Mouse (Mus musculus) liver, embryonic 11.5 days (tissue): ENCODE measurements around the gene Gm21969. TPM values are rescaled to one million over a fixed set of nuclear protein-coding genes. Genes with fewer than 3 reads are reported as not detected.

Experiments used
- ATAC-seq: fragments of 200-750 bp; cut with Nextera tagmentation; replicated peaks from 2 replicates; pipeline ENCODE4 v1.8.0; 2017; ENCODE audit warnings: moderate number of reproducible peaks, mild to moderate bottlenecking, moderate TSS enrichment, moderate library complexity; ENCODE audit not compliant: low FRiP score
- DNase-seq: peaks from one replicate; pipeline ENCODE4 v3.0.0-alpha.2; 2017; ENCODE audit warnings: low spot score
- H3K27ac ChIP-seq: fragments of 300-500 bp; sonication (generic); 2 replicates; pipeline ENCODE4 v1.5.1; 2014; ENCODE audit warnings: mild to moderate bottlenecking, low read depth, low read length, control low read depth
- H3K27me3 ChIP-seq: fragments of 300-500 bp; sonication (generic); replicated peaks from 2 replicates; pipeline ENCODE4 v1.6.1; 2014; ENCODE audit warnings: low read length, mixed read lengths; ENCODE audit not compliant: control insufficient read depth, insufficient read depth
- H3K36me3 ChIP-seq: fragments of 300-500 bp; sonication (generic); 2 replicates; pipeline ENCODE4 v1.6.1; 2014; ENCODE audit warnings: mild to moderate bottlenecking, low read length, moderate library complexity, mixed read lengths; ENCODE audit not compliant: control insufficient read depth, insufficient read depth
- H3K4me1 ChIP-seq: fragments of 300-500 bp; sonication (generic); replicated peaks from 2 replicates; pipeline ENCODE4 v1.6.1; 2014; ENCODE audit warnings: low read length, mixed read lengths; ENCODE audit not compliant: control insufficient read depth, insufficient read depth
- H3K4me2 ChIP-seq: fragments of 300-500 bp; sonication (generic); 2 replicates; pipeline ENCODE4 v1.6.1; 2014; ENCODE audit warnings: mild to moderate bottlenecking, control low read depth, moderate library complexity
- H3K4me3 ChIP-seq: fragments of 300-500 bp; sonication (generic); 2 replicates; pipeline ENCODE4 v1.5.1; 2014; ENCODE audit warnings: low read depth, low read length, control low read depth
- H3K9ac ChIP-seq: fragments of 300-500 bp; sonication (generic); 2 replicates; pipeline ENCODE4 v1.6.1; 2014; ENCODE audit warnings: low read depth, low read length, control low read depth
- H3K9me3 ChIP-seq: fragments of 300-500 bp; sonication (generic); 2 replicates; pipeline ENCODE4 v1.6.1; 2016; ENCODE audit warnings: low read length, inconsistent platforms, mixed read lengths; ENCODE audit not compliant: control insufficient read depth
- WGBS: fragments of 180-500 bp; shearing (Covaris S2); extraction: QIAGEN DNeasy Blood & Tissue Kit; methylation state at CpG from one replicate; pipeline ENCODE4 v1.1.7; 2014; 5-methylcytosine and 5-hydroxymethylcytosine counted together
- polyA plus RNA-seq: library from polyadenylated mRNA; unstranded; fragments of >200 nt; fragmentation: Nextera tagmentation; extraction: Ambion mirVana; gene quantifications from 2 replicates; pipeline ENCODE4 v1.2.1, GENCODE M21; 2014

Gene Gm21969
- polyA plus RNA-seq, 1 experiment from 2014 or later = not detected

- H3K4me2 ChIP-seq = peak overlapping the region; percentile 45
- H3K9ac ChIP-seq = no peak overlapping the region
- 0 out of 2 replicates have a peak overlapping the region, but pooled peaks have one; percentile 8 for H3K4me3 ChIP-seq
- peaks cover 23% of the 10 kb centered on the region for H3K27me3 ChIP-seq
- WGBS = 7% methylated on average over 30 of the region's 30 CpGs
- DNase-seq (no peak), ATAC-seq (peak; percentile 10; the same call in 1 of the 2 replicates)
- H3K4me1 ChIP-seq = peaks cover 16% of the 10 kb centered on the region; the same call in 1 of the 2 replicates
- H3K36me3 ChIP-seq = peaks cover 7% of the 10 kb centered on the region; the same call in 1 of the 2 replicates
- no peak overlapping the region for H3K27ac ChIP-seq
- no peaks in the 10 kb centered on the region for H3K9me3 ChIP-seq
These were observed 38.9 kb downstream of the Gm21969 start for GRCm38 (mm10) chr4:139641829-139642425.

DNA sequence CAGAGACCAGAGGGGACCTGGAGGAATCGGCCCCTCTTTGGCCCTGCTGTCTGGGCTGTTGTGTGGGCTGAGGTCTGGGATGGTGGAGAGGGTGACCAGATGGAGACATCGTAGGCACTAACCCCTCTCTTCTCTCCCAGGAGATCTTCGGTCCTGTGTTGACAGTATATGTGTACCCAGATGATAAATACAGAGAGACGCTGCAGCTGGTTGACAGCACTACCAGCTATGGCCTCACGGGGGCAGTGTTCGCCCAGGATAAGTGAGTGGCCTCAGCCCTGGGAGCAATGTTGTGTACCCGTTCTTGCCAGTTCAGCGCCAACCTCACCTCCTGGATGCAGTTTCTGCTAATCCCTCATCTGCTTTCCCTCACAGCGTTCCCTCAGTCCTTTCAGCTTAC lies 41.0 kb downstream of the Gm21969 start:
- Histone ChIP-seq H3K4me2 (no peak overlapping the region), H3K27me3 (peaks cover 23% of the 10 kb centered on the region), H3K36me3 (peaks cover 11% of the 10 kb centered on the region; the same call in 1 of the 2 replicates), H3K4me3 (no peak overlapping the region), H3K4me1 (peaks cover 14% of the 10 kb centered on the region; the same call in 1 of the 2 replicates), H3K9ac (no peak overlapping the region), H3K9me3 (no peaks in the 10 kb centered on the region), H3K27ac (no peak overlapping the region)
- WGBS = 16% methylated on average over 9 of the region's 9 CpGs
- ATAC-seq = no peak; the same call in 1 of the 2 replicates
- peak; percentile 73 for DNase-seq

DNA sequence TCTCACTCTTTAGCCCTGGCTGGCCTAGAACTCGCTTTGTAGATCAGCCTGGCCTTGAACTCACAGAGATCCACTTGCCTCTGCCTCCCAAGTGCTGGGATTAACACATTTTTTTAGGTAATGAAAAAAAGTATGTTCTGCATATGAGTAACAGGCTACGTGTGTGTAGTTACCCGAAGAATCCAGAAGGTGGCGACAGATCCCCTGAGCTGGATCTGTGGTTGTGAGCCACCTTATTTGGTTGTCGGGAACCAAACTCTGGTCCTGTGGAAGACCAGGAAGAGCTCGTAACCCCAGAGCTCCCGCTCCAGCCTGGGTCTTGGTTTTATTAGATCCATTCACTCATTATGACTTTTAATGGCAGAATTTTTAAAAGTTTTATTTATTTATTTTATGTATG lies 43.9 kb downstream of the Gm21969 start:
- no peak for ATAC-seq
- H3K4me2 ChIP-seq = no peak overlapping the region
- no peak for DNase-seq
- H3K27me3 ChIP-seq = peaks cover 11% of the 10 kb centered on the region
- H3K4me1 ChIP-seq = peaks cover 5% of the 10 kb centered on the region; the same call in 1 of the 2 replicates
- no peak overlapping the region for H3K27ac ChIP-seq
- peaks cover 11% of the 10 kb centered on the region; the same call in 1 of the 2 replicates for H3K36me3 ChIP-seq
- no peak overlapping the region for H3K4me3 ChIP-seq
- WGBS = 79% methylated on average over 7 of the region's 7 CpGs
- no peaks in the 10 kb centered on the region for H3K9me3 ChIP-seq
- no peak overlapping the region for H3K9ac ChIP-seq

GRCm38 (mm10) chr4:139650086-139650743 lies 47.2 kb downstream of the Gm21969 start:
- ATAC-seq = no peak; the same call in 1 of the 2 replicates
- no peak overlapping the region for H3K9ac ChIP-seq

GRCm38 (mm10) chr4:139650907-139651306 lies 47.9 kb downstream of the Gm21969 start:
- Histone ChIP-seq H3K9ac (no peak overlapping the region), H3K36me3 (peaks cover 5% of the 10 kb centered on the region; the same call in 1 of the 2 replicates), H3K9me3 (no peaks in the 10 kb centered on the region), H3K4me3 (no peak overlapping the region), H3K27ac (no peak overlapping the region), H3K27me3 (no peaks in the 10 kb centered on the region), H3K4me1 (no peaks in the 10 kb centered on the region), H3K4me2 (no peak overlapping the region)
- ATAC-seq (no peak), DNase-seq (no peak)
- WGBS = 63% methylated on average over 11 of the region's 11 CpGs

More at GRCm38 (mm10) chr4:139650086-139650743, 47.2 kb downstream of the Gm21969 start:
- no peaks in the 10 kb centered on the region for H3K4me1 ChIP-seq
- no peaks in the 10 kb centered on the region for H3K9me3 ChIP-seq
- no peak overlapping the region for H3K4me2 ChIP-seq
- H3K4me3 ChIP-seq = no peak overlapping the region
- peaks cover 5% of the 10 kb centered on the region; the same call in 1 of the 2 replicates for H3K36me3 ChIP-seq
- no peak overlapping the region for H3K27ac ChIP-seq
- H3K27me3 ChIP-seq = no peaks in the 10 kb centered on the region
- WGBS = 74% methylated on average over 15 of the region's 15 CpGs
- no peak for DNase-seq

DNA sequence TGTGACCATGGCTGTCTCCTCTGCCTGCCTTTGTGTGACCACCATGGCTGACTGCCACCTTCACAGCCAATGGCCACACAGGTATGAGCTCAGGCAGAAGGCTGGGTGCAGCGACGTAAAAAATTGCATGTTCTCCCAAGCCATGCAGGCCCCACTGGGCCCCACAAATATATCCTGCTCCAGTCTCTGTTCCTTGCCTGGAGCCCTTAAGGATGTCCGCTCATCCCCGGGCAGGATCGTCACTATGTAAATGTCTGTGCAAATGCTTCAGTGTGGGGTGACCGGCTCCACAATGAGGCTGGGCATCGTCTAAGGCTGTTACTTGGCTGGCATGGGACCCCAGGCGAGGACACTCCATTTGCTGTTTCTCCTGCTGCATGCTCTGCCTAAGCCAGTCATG lies 50.3 kb downstream of the Gm21969 start, which contains the start of gene Tas1r2:
Gene Tas1r2, plus strand, starts transcription at position 301 of the 400 bp plus-strand sequence.
- Histone ChIP-seq H3K9ac (no peak within 1 kb of the TSS), H3K27ac (no peak within 1 kb of the TSS), H3K4me3 (no peak within 1 kb of the TSS), H3K4me1 (no peaks in the 10 kb centered on the region), H3K36me3 (no peaks in the 10 kb centered on the region; the same call in 1 of the 2 replicates), H3K27me3 (no peaks in the 10 kb centered on the region), H3K9me3 (no peaks in the 10 kb centered on the region), H3K4me2 (no peak within 1 kb of the TSS)
- ATAC-seq (no peak), DNase-seq (no peak)
- WGBS = 76% methylated on average over 8 of the region's 8 CpGs

GRCm38 (mm10) chr4:139661897-139662296 lies 58.9 kb downstream of the Gm21969 start:
- Histone ChIP-seq H3K9ac (no peak overlapping the region), H3K27ac (no peak overlapping the region), H3K4me1 (no peaks in the 10 kb centered on the region), H3K4me3 (no peak overlapping the region), H3K36me3 (no peaks in the 10 kb centered on the region), H3K27me3 (no peaks in the 10 kb centered on the region), H3K9me3 (no peaks in the 10 kb centered on the region), H3K4me2 (no peak overlapping the region)
- 86% methylated on average over 14 of the region's 14 CpGs for WGBS
- DNase-seq (no peak), ATAC-seq (no peak)

DNA sequence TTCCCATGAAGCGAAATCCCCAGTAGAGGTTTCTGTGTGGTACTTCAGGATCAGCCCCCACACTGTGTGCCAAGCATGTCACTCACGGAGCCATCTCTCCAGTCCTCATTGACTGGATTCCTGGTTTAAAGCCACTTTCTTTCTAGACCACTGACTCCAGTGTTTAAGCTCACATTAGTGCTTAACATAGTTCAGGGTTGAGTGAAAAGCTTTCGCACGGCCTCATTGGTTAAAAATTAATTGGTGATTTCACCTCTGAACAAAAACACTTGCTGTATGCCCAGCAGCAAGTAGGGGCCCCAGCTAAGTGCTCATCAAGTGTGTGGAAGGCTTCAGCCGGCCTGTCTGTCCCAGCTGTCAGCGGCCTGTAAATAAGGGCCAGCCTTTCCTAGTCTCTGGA lies 64.6 kb downstream of the Gm21969 start:
- Histone ChIP-seq H3K27ac (no peak overlapping the region), H3K4me3 (no peak overlapping the region), H3K9ac (no peak overlapping the region), H3K4me1 (no peaks in the 10 kb centered on the region), H3K9me3 (no peaks in the 10 kb centered on the region), H3K4me2 (no peak overlapping the region), H3K27me3 (no peaks in the 10 kb centered on the region), H3K36me3 (no peaks in the 10 kb centered on the region)
- no peak for ATAC-seq
- 77% methylated on average over 6 of the region's 6 CpGs for WGBS
- no peak for DNase-seq
